Mouse (Mus musculus) heart, postnatal 4 days (tissue): ENCODE measurements around the gene Nr1h4. TPM values are rescaled to one million over a fixed set of nuclear protein-coding genes. Genes with fewer than 3 reads are reported as not detected.

ENCODE experiments used
- DNase-seq: peaks from one replicate; pipeline ENCODE4 v3.0.0; 2021
- total RNA-seq, 2 experiments: library from RNA; stranded (reverse); gene quantifications; 2 replicates each; pipeline ENCODE4 v1.2.3; 2021

Nr1h4 gene
- total RNA-seq, 2 experiments from 2014 or later = 1.0 to 1.5 TPM

DNA sequence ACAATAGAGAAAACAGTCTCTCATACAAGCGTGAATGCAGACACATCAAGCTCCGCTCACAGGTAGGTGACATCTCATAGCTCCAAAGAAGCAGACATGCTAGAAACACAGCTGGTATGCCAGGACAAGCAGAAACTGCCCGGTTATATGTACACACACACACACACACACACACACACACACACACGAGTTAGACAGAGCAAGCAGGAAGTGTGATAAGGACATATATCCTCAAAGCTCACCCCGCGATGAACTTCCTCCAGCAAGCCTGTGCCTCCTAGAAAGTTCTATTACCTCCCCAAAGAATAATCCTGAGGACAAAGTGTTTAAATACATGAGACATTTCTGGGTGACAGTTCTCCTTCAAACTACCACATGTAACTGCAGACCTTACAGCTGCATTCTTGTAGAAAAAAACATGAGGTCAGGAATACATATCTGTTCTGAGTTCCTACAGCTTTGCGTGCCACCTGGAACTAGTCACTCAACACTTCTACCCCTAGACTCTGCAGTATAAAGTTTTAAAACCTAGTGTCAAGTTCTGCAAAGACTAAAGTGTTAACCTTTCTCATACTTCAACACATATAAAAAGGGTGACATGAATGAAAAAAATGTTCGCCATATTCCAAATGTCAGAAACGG is 11.5 kb downstream of the Nr1h4 start:
- no peak for DNase-seq

DNA sequence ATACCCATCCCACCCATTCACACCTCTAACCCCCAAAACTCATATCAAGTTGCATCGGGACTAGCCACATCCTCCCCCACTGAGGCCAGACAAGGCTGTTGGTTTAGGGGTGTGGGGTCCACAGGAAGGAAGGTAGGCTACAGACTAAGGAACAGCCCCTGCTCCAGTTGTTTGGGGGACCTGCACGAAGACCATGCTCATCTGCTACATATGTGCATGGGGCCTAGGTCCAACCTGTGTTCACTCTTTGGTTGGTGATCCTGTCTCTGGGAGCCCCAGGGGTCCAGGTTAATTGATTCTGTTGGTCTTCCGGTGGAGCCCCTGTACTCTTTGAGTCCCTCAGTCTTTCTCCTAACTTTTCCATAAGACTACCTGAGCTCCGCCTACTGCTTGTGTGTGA is 13.0 kb downstream of the Nr1h4 start:
- DNase-seq = no peak

DNA sequence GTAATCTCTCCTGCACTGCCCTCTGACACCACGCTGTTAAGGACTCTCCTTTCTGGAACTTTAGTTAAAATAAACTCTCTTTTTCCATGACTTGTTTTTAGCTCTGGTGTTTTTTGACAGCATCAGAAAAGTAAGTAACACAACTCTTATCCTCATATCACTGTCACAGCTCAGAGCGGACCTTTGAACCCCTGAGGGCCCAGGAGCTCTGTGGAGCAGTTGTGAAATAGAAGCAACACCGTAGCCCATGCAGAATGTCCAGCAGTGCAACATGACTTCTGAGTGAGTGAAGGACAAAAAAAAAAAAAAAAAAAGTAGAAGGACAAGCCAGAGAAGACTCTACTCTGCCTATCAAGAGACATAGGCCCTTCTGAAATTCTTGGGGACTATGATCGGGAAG is 14.2 kb downstream of the Nr1h4 start:
- DNase-seq = no peak

DNA sequence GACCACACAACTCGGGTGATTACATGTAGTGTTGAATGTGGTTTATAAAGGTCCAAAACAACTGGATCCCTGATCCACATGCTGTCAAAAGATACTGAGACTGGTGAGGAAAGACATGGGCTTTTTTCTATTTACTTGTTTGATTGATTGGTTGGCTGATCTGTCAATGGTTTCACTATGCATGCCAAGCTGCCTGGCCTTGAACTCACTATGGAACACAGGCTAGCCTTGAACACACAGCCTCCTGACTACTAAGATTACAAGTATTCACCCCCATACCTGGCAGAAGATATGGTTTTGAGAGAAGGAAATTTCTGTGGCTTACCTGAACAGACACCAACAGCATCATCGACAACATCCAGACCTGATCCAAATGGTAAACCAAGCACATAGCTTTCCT is 15.0 kb downstream of the Nr1h4 start:
- DNase-seq = no peak

DNA sequence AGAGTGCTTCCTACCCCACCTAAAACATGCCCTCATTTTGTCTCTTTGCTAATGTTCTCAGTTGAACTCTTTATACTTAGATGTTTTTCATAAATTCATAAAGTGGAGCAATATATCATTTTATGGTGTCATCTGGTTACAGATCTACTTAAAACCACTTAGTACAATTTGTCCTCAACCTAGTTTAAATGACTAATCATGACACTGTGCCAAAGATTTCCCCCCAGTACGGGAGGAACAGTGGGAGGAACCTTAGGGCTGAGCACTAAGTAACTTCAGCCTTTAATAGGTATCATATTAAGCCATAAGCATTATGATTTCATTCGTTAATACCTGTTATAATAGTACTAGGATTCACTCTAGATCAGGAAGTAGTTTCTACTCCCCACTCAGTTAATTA is 17.6 kb downstream of the Nr1h4 start:
- no peak for DNase-seq

DNA sequence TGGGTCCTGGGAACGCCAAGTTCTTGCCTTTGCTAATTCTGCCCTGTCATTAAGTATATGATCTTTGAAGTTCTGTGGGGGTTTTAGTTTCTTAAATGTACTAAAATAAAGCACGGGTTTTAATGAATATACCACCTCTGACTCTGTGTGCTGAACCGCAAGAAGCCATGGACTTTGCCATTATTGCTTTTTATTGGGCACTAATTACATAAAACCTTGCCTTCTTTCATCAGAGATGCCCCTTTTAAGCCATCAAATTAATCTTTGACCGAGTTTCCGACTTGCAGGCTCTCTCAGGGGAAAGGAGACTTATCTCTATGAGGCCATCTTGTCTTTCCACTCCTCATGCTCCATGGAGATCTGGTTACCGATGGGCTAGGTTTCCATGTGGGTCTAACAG is 20.8 kb downstream of the Nr1h4 start:
- no peak for DNase-seq

DNA sequence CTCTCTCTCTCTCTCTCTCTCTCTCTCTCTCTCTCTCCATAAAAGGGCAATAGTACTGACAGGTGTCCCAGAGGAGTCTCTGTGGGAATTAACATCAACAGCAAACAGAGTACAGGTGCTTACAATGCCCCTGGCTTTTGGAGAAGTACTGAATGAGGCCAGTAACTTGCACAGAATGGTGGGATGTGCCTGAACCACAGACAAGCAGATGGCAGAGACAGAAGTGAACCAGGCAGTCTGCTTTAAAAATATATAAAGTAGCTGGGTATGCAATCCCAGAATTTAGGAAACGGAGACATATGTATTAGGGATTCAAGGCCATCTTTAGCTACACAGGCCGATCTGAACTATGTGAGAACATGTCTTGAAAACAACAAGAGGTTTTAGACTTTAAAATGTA is 22.8 kb downstream of the Nr1h4 start:
- no peak for DNase-seq

DNA sequence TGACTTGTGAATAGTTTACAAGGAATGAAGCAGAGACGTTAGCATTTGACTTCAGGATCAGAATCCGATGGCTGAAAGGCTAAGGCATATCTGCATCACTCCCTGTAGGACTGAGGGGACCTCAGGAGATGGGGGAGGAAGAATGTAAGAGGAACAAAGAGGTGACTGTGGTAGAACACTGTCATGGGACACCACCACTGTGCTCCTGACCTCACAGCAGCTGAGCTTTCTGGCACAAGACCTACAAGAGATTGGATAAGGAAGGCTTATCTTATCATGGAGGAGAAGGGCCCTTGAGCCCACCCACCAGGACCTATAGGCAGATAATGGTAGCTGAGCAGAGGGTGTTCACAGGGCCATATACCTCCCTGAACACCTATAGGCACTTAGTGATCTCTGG is 24.8 kb downstream of the Nr1h4 start:
- no peak for DNase-seq

DNA sequence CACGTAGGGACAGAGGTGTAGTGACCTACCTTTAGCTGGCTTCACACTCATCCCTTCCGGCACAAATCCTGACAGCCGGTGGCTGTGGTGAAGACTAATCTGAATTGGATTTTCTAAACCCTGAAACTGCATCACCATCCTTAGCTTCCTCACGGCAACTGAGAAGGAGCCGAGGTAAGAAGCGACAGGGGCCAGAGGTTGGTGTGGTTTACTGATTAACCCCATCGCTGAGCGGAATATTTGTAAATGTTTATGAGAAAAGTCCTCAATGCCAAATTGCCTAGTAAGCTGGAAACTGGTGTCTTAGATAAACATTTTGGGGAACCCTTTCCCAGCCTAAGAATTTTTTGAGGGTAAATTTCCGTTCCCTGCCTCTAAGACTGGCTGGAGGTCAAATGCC is 26.9 kb downstream of the Nr1h4 start:
- DNase-seq = no peak

DNA sequence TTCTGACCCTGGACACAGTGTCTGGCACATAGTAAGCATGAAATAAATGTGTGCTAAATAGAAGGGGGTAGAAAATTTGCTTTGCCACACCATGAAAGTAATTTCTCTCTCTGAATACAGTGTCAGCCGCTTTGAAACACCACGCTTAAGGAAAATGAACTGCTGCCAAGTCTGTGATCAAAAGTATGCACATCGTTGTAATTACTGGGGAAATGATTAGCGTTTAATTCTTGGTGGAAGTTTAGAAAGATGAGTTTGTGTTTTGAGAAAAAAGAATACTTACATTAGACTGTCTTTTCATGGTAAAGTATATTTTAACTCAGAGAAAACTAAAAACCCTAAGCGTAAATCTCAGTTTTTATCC is 27.8 kb downstream of the Nr1h4 start:
- DNase-seq = no peak

DNA sequence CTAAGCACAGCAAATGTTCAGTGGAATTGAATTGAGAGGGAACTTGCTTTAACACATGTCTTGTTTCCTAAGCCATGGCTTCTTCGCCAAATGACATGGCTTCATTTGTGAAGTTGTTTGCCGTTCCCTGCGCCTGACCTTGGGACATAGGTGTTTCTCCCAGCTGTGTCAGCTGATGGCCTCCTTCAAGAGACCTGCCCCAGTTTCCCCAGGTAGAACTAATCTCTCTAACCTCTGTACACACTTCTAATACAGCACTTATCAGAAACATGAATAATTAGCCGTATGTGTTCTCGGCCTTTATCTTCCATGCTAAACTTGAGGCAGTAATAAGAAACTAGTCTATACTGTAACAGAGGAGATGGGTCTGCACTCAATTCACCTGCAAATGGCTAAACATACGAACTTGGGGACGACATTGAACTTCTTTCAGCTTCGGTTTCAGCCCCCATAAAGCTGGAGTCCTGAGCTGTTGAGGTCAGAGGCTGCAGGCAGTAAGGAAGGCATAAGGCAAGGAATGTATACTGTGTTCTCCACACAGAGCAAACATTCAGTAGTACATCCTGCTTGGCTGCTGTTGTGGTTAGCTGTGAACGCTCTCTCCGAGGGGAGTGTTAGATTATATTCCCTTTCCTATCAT is 28.3 kb downstream of the Nr1h4 start:
- no peak for DNase-seq

DNA sequence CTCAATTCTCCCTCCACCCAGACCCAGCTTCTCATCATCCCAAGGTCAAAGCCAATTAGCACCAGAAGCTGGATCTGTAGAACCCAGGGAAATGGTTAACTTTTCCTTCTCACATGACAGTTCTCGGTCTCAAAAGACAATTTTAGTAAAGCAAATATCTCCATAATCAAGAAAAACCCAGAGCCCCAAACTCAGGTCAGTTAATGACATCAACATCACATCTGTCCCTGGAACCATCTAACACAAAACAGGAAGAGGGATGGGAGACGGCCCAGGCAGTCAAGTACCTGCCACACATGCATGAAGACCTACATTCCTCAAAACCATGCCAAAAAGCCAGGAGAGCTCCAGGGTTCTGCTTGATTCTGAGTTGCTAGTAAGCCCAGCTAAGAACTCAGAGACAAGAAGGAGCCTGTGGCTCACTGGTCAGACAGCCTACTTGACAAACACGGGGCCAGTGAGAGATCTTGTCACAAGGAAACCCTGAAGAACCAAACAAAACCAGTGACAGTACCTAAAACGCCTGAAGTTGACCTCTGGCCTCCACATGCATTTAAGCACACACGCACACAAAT is 30.3 kb downstream of the Nr1h4 start:
- no peak for DNase-seq

DNA sequence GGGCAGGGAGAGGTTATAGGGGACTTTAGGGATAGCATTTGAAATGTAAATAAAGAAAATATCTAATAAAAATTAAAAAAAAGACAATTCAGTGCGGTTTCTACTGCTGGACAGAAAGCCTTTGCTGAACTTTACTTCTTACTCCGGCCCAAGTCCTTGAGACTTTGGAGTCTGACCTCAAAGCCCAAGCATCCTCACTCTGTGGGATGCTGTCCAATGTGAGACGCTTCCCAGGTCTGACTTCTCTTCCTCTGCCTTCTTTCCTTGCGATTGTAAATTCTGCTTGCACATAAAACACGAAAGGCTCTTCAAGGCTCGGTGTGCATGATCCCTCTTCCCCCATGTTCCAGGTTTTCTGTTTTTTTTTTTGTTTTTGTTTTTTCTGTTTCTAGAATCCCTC is 31.5 kb downstream of the Nr1h4 start:
- no peak for DNase-seq

DNA sequence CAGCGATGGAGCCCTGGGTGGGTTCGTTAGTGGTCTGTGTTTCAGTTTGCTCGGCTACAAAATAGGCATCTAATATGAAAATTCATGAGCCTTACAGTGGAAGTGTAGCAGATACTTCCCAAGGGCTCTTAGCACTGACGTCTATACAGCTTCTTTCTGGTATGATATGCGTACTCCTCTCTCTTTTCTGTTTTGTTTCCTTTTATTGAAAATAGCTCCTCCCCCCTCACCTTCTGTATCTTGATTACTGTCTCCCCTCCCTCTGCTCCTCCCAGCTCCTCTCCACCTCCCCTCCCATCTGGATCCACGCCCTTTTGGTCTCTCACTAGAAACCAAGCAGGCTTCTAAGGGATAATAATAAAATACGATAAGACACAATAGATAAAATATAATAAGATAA is 37.8 kb downstream of the Nr1h4 start:
- DNase-seq = no peak

DNA sequence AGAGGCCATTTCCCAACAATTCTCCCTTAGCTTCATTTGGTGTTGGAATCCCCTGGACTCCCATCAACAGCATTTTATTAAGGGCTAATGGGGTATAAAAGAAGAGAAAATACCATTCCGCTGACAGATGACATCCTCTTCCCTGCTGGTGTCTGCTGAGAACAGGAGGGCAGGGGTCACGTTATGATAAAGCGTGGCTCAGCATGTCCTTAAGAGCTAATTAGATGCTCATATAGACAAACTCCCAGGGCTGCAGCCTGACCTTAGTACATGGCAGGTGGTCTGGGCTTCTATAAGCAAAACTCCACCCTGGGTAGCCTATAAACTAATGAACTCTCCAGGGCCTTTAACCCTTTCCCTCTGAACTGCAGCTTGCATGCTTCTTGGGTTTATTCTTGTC is 42.1 kb downstream of the Nr1h4 start:
- DNase-seq = no peak

DNA sequence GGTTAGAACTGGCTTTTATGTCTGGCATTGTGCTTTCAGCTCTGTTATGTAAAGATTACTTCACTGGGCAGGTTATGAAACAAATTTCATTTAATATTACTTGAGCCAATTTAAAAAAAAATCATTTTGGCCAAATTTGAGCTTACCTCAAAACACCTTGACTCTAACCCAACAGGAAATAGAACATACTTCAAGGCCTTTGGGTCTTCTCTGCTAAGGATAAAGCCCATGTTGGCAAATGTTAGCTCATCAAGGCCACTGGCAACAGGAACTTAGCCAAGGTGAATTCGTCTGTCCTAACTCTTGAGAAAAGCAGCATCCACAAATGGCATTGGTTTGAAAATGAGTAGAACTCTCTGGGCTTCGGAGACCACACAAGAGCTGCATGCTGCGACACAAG is 43.1 kb downstream of the Nr1h4 start:
- DNase-seq = no peak

DNA sequence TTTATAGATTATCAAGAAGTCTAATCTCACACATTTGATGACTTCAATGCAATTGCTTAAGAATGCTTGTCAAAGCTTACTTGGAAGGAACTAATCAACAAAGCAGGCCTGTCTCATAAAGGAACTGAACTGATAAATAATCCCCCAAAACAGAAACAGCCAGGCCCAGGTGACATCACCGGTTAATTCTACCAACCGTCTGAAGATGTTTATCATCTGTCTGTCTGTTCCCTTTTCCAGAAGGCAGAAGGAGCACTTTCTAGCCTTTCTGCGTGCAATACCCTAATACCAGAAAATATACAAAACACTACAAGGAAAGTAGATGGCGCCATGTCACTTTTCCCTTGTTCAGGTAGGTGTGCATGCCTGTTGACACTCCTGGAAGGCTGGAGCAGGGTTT is 43.9 kb downstream of the Nr1h4 start:
- no peak for DNase-seq

DNA sequence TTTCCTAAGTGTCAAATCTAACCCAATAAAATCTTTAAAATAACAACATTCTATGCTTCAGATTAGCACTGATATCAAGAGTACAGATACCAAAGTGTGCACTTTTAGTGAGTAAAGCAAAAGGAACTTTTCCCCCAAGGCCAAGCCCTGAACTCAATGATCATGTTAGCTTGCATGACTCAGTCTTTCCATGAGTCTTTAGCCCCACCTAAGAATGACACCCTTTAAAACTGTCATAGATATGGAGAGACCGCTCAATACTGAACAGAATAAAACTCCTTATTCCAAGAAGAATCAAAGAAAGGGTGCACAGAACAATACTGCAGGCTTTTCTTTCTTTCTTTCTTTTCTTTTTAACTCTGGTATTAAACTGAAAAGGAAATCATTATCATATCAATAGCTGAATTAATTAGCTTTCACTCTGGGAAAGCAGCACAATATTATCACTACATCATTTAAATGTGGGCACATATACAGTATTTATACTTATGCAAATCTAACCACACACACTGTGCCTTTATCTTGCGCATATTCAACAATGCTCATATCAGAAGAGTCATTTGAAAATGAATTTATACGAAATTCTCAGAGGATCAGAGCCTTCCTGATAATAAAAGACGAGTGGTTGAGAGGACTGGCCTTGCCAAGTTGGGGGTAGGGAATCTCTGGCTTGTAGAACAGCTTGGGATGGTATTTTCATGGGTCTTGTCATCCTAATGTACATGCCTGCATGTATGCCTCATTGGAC is 46.2 kb downstream of the Nr1h4 start:
- DNase-seq = no peak

DNA sequence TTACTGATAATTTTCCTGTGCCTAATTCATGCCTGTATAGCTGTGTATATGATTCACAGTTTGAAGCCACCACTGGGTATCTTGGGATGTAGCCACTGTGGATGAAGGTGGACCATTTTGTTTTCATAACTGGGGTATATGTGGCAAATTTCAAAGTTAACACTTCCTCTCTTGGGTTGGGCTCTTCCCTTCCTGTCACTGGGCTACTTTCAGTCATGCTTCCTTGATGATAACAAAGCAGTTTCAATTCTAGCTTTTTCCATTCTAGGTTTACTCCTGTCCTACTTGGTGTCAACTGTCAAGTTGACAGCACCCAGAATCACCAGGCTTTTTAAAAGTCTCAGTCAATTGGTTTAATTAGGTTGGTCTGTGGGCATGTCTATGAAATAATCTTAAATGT is 48.5 kb downstream of the Nr1h4 start:
- no peak for DNase-seq

DNA sequence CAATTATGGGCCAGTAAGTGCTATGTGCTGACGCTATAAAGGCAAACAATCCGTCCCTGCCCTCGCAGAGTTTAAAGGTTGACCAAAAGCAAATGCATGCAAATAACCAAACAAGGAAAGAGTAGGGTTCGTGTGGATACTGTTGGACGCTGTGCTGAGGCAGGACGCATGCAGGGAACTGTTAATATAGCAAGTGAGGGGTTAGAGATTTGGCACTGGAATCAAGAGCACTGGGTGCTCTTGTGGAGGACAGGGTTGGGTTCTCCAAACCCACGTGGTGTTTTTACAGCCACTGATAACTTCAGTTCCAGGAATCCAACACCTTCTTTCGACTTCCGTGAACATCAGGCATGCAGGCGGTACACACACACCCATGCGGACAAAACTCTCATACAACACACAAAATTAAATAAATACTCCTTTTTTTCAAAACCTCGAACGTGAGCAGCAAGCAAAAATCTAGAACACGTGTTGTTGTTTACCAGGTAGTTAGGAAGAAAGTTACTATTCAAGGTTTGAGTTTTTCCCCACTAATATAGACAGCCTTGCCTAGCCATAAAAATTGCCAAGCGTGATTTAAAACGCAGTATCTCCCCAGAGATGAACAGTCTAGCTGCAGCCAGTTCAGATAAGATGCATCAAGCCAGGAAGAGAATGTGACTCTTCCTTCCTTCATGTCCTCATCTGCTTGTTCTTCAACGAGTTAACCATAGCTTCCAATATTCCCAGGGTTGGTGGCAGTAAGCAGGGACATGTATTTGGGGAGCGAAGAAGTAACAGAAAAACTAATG is 49.4 kb downstream of the Nr1h4 start:
- no peak for DNase-seq

DNA sequence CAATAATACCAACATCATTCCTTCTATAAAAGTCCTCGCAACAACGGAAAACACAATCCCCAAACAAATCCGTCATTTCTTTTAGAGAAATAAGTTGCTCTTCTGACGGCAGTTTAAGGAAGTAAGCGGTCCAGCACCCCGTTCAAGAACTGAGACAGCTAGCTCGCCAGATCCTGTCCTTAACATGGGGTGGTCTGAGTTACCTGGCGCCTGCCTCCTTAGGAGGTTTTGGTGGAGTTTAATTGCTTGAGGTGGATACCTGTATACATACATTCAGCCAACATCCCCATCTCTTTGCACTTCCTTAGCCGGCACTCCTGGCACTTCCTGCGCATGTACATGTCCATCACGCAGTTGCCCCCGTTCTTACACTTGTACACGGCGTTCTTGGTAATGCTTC is 50.3 kb downstream of the Nr1h4 start:
- no peak for DNase-seq

DNA sequence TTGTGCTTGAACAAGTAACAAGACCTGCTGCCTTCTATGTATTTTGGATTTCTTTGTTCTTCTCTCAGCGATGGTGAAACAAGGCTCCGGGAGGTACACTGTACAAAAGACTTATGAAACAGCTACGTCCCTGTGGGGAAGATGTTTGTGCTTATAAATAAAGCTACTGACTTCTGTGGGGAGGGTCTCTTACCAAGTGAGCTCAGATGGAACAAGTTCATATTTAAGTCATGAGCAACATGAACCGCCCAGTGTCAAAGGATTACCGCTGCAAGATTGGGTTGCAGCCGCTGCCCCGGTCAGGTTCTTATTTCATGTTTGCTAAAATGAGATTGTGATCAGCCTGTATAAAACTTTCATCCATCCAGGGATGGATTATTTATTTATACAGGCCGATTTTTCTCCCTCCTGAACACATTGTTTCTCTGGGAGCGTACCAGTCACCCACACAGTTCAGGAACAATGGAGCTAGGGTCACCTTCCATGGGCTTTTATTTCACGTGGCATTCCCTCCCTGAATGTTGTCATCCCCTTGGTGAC is 51.2 kb downstream of the Nr1h4 start:
- DNase-seq = no peak

DNA sequence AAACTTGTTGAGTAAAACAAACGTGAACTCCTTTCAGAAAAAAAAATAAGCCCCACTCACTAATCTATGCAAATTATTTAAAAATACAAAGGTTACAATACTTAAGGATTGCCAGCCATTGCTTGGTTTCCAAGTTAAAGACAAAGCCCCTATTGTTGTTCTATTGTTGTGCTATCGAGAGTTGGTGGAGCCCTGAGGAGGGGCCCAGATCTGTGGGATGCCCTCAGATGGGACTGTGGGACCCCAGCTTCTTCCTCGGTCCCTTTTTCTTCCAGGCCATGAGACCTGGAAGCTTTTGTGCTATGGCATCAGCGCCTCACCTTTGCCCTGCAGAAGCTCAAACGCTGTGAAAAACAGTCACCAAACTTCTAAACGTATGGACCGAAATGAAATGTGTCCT is 51.7 kb downstream of the Nr1h4 start:
- no peak for DNase-seq
